In genomic region chr1:126461527-126462354, GRCm38 (mm10) we compare ENCODE assay signal across 14 mouse cellular contexts.
A peak's percentile ranks its signal among the peaks of the same experiment; 100 is the strongest.
DNase-seq lines count a peak whose midpoint lies in the region; ATAC-seq lines count a peak whose summit lies in the region.
"Had no signal": no experiment of that assay in that cellular context is flagged by ENCODE, and none has a peak within 500 bp of the region (broad histone marks: within the 10 kb centered on the region; RNA-seq: fewer than 3 reads in every experiment).

No protein-coding gene starts in this region.

- H3K9ac ChIP-seq in hindbrain, embryonic 16.5 days (ENCODE audit: low read depth, low read length), result no peak overlapping the region
- no peak overlapping the region for H3K9ac ChIP-seq in midbrain, embryonic 12.5 days (replicated peaks)
- H3K9ac ChIP-seq in midbrain, embryonic 16.5 days (ENCODE audit: low read depth, low read length), result no peak overlapping the region
- no peak overlapping the region for H3K9ac ChIP-seq in midbrain, embryonic 15.5 days
- H3K9ac ChIP-seq: stomach, embryonic 15.5 days had no signal

- H3K4me3 ChIP-seq in hindbrain, embryonic 10.5 days, result no peak overlapping the region
- H3K4me3 ChIP-seq in hindbrain, embryonic 16.5 days (ENCODE audit: low read length), result no peak overlapping the region
- H3K4me3 ChIP-seq in midbrain, embryonic 12.5 days, result no peak overlapping the region
- no peak overlapping the region for H3K4me3 ChIP-seq in midbrain, embryonic 16.5 days (ENCODE audit: low read depth, low read length)
- H3K4me3 ChIP-seq in midbrain, embryonic 15.5 days, result no peak overlapping the region
- H3K4me3 ChIP-seq: erythroblast, embryonic 14.5 days; gastrocnemius, adult 2 months; myocyte; stomach, embryonic 15.5 days had no signal

- H3K9me3 ChIP-seq in hindbrain, embryonic 10.5 days, result no peaks in the 10 kb centered on the region
- H3K9me3 ChIP-seq in hindbrain, embryonic 16.5 days (ENCODE audit: control insufficient read depth, low read length), result no peaks in the 10 kb centered on the region
- no peaks in the 10 kb centered on the region for H3K9me3 ChIP-seq in midbrain, embryonic 12.5 days
- H3K9me3 ChIP-seq in midbrain, embryonic 16.5 days (replicated peaks; ENCODE audit: control insufficient read depth, low read length, poor library complexity, severe bottlenecking), result no peaks in the 10 kb centered on the region
- H3K9me3 ChIP-seq in midbrain, embryonic 15.5 days, result no peaks in the 10 kb centered on the region
- H3K9me3 ChIP-seq: stomach, embryonic 15.5 days had no signal

- H3K4me2 ChIP-seq in hindbrain, embryonic 16.5 days (ENCODE audit: low read length), result no peak overlapping the region
- H3K4me2 ChIP-seq in midbrain, embryonic 12.5 days (replicated peaks), result peak overlapping the region; percentile 21; the same call in 1 of the 2 replicates
- H3K4me2 ChIP-seq in midbrain, embryonic 16.5 days (ENCODE audit: low read length), result no peak overlapping the region
- peak overlapping the region; percentile 2; the same call in 1 of the 2 replicates for H3K4me2 ChIP-seq in midbrain, embryonic 15.5 days
- H3K4me2 ChIP-seq: stomach, embryonic 15.5 days had no signal

- H3K27me3 ChIP-seq in hindbrain, embryonic 10.5 days (ENCODE audit: insufficient read depth, poor library complexity, severe bottlenecking), result no peaks in the 10 kb centered on the region
- no peaks in the 10 kb centered on the region for H3K27me3 ChIP-seq in hindbrain, embryonic 16.5 days (replicated peaks; ENCODE audit: control insufficient read depth, insufficient read depth, low read length)
- H3K27me3 ChIP-seq in midbrain, embryonic 12.5 days, result no peaks in the 10 kb centered on the region
- no peaks in the 10 kb centered on the region for H3K27me3 ChIP-seq in midbrain, embryonic 16.5 days (ENCODE audit: control insufficient read depth, insufficient read depth, low read depth, low read length)
- H3K27me3 ChIP-seq in midbrain, embryonic 15.5 days (replicated peaks), result no peaks in the 10 kb centered on the region
- H3K27me3 ChIP-seq: stomach, embryonic 15.5 days had no signal

- DNase-seq in embryo, embryonic 10.5 days (ENCODE audit: low spot score), result peak; percentile 19
- no peak for DNase-seq in embryo, embryonic 9.5 days (ENCODE audit: extremely low spot score)
- DNase-seq in hindbrain, embryonic 10.5 days (ENCODE audit: low spot score), result no peak
- DNase-seq in liver, result no peak
- DNase-seq: cerebellum, adult 2 months; gastrocnemius, adult 2 months; thymus, postnatal 4 days had no signal

- no peak for ATAC-seq in hindbrain, embryonic 16.5 days
- ATAC-seq in midbrain, embryonic 12.5 days (ENCODE audit: low FRiP score, low read depth), result no peak
- no peak for ATAC-seq in midbrain, embryonic 16.5 days
- ATAC-seq in midbrain, embryonic 15.5 days (replicated peaks), result 0 out of 2 replicates have a peak, but pooled peaks have one; percentile 37

- no peaks in the 10 kb centered on the region for H3K36me3 ChIP-seq in hindbrain, embryonic 10.5 days
- no peaks in the 10 kb centered on the region for H3K36me3 ChIP-seq in hindbrain, embryonic 16.5 days (ENCODE audit: control insufficient read depth, insufficient read depth, low read length)
- no peaks in the 10 kb centered on the region for H3K36me3 ChIP-seq in midbrain, embryonic 12.5 days
- no peaks in the 10 kb centered on the region for H3K36me3 ChIP-seq in midbrain, embryonic 16.5 days (ENCODE audit: control insufficient read depth, insufficient read depth, low read length)
- no peaks in the 10 kb centered on the region for H3K36me3 ChIP-seq in midbrain, embryonic 15.5 days (replicated peaks)
- H3K36me3 ChIP-seq: stomach, embryonic 15.5 days had no signal

- H3K4me1 ChIP-seq in hindbrain, embryonic 10.5 days (replicated peaks), result peaks cover 33% of the 10 kb centered on the region
- peaks cover 5% of the 10 kb centered on the region; the same call in 1 of the 2 replicates for H3K4me1 ChIP-seq in hindbrain, embryonic 16.5 days (ENCODE audit: control insufficient read depth, insufficient read depth, low read depth, low read length)
- H3K4me1 ChIP-seq in midbrain, embryonic 12.5 days, result peaks cover 11% of the 10 kb centered on the region; the same call in 1 of the 2 replicates
- peaks cover 4% of the 10 kb centered on the region; the same call in 1 of the 2 replicates for H3K4me1 ChIP-seq in midbrain, embryonic 16.5 days (ENCODE audit: control insufficient read depth, insufficient read depth, low read length)
- peaks cover 14% of the 10 kb centered on the region for H3K4me1 ChIP-seq in midbrain, embryonic 15.5 days
- H3K4me1 ChIP-seq: stomach, embryonic 15.5 days had no signal

- 36% methylated on average over 11 of the region's 11 CpGs for WGBS in hindbrain, embryonic 10.5 days
- WGBS in hindbrain, embryonic 16.5 days, result 15% methylated on average over 11 of the region's 11 CpGs
- 31% methylated on average over 11 of the region's 11 CpGs for WGBS in midbrain, embryonic 12.5 days
- 18% methylated on average over 11 of the region's 11 CpGs for WGBS in midbrain, embryonic 16.5 days
- WGBS in midbrain, embryonic 15.5 days, result 18% methylated on average over 11 of the region's 11 CpGs

- H3K27ac ChIP-seq in hindbrain, embryonic 10.5 days, result peak overlapping the region; percentile 30; the same call in 1 of the 2 replicates
- H3K27ac ChIP-seq in hindbrain, embryonic 16.5 days (ENCODE audit: low read depth, low read length), result no peak overlapping the region
- H3K27ac ChIP-seq in midbrain, embryonic 12.5 days (replicated peaks), result no peak overlapping the region
- H3K27ac ChIP-seq in midbrain, embryonic 16.5 days (ENCODE audit: low read length), result no peak overlapping the region
- H3K27ac ChIP-seq in midbrain, embryonic 15.5 days, result no peak overlapping the region
- H3K27ac ChIP-seq: gastrocnemius, adult 2 months; stomach, embryonic 15.5 days had no signal

Comparison
In these comparisons a context has a peak if more than half of its experiments do, and no peak if none do; other contexts are left out.
1. H3K4me2 ChIP-seq: peak in midbrain, embryonic 12.5 days (single experiment) and midbrain, embryonic 15.5 days (single experiment); none in hindbrain, embryonic 16.5 days (single experiment) and midbrain, embryonic 16.5 days (single experiment).